Mouse (Mus musculus) intestine, postnatal 0 days (tissue): ENCODE measurements around the gene 6430550D23Rik. TPM values are rescaled to one million over a fixed set of nuclear protein-coding genes. Genes with fewer than 3 reads are reported as not detected.

Source experiments
- ATAC-seq: fragments of 200-750 bp; cut with Nextera tagmentation; 2 replicates; pipeline ENCODE4 v1.8.0; 2017; ENCODE audit warnings: mild to moderate bottlenecking, moderate TSS enrichment, moderate library complexity
- H3K27ac ChIP-seq: fragments of 300-500 bp; sonication (generic); 2 replicates; pipeline ENCODE4 v1.5.1; 2014; ENCODE audit warnings: mild to moderate bottlenecking, low read depth, low read length, moderate library complexity
- H3K27me3 ChIP-seq: fragments of 300-500 bp; sonication (generic); replicated peaks from 2 replicates; pipeline ENCODE4 v1.6.1; 2014; ENCODE audit warnings: low read length, mixed read lengths; ENCODE audit not compliant: control insufficient read depth, insufficient read depth
- H3K36me3 ChIP-seq: fragments of 300-500 bp; sonication (generic); 2 replicates; pipeline ENCODE4 v1.6.1; 2014; ENCODE audit warnings: mild to moderate bottlenecking, moderate library complexity; ENCODE audit not compliant: control insufficient read depth, insufficient read depth
- H3K4me1 ChIP-seq: fragments of 300-500 bp; sonication (generic); replicated peaks from 2 replicates; pipeline ENCODE4 v1.6.1; 2014; ENCODE audit warnings: antibody characterized with exemption, low read length, mixed read lengths; ENCODE audit not compliant: control insufficient read depth, insufficient read depth
- H3K4me2 ChIP-seq: fragments of 300-500 bp; sonication (generic); replicated peaks from 2 replicates; pipeline ENCODE4 v1.6.1; 2014; ENCODE audit warnings: low read depth, mild to moderate bottlenecking, moderate library complexity
- H3K4me3 ChIP-seq: fragments of 300-500 bp; sonication (generic); 2 replicates; pipeline ENCODE4 v1.5.1; 2014; ENCODE audit warnings: low read depth, low read length
- H3K9ac ChIP-seq: fragments of 300-500 bp; sonication (generic); 2 replicates; pipeline ENCODE4 v1.6.1; 2014; ENCODE audit warnings: mild to moderate bottlenecking, low read depth, low read length
- H3K9me3 ChIP-seq: fragments of 300-500 bp; sonication (generic); 2 replicates; pipeline ENCODE4 v1.6.1; 2016; ENCODE audit warnings: mixed run types; ENCODE audit not compliant: control insufficient read depth
- CTCF ChIP-seq: sonication (generic); IDR thresholded peaks from 2 replicates; pipeline ENCODE4 v1.5.1; 2016; ENCODE audit warnings: low read depth, mild to moderate bottlenecking, control low read depth, antibody characterized with exemption, moderate library complexity
- WGBS: fragments of 180-500 bp; shearing (Covaris S2); extraction: QIAGEN DNeasy Blood & Tissue Kit; methylation state at CpG from one replicate; pipeline ENCODE4 v1.1.7; 2014; 5-methylcytosine and 5-hydroxymethylcytosine counted together
- polyA plus RNA-seq: library from polyadenylated mRNA; unstranded; fragments of >200 nt; fragmentation: Nextera tagmentation; extraction: Ambion mirVana; gene quantifications from 2 replicates; pipeline ENCODE4 v1.2.1, GENCODE M21; 2015

The 6430550D23Rik gene
- polyA plus RNA-seq, 1 experiment from 2014 or later, result 0.59 TPM

DNA sequence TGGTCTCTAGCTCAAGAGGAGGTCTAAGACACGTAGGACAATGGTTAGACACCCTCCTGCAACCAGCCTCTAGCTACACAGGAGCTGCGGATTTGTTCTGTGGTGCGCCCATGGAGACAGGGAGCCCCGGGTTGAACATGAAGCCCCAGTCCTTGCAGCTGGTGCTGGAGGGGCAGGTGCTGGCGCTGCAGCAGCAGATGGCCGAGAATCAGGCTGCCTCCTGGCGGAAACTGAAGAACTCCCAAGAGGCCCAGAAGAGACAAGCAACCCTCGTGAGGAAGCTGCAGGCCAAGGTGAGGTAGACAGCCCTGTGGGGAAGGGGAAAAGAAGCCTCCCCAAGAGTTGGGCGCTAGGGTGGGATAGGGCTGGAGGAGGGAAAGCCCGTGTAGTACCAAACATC lies 45.9 kb downstream of the 6430550D23Rik start:
- TF ChIP-seq CTCF, result no peak
- Histone ChIP-seq H3K4me3 (no peak overlapping the region), H3K36me3 (peaks cover 33% of the 10 kb centered on the region), H3K9ac (no peak overlapping the region), H3K9me3 (no peaks in the 10 kb centered on the region), H3K4me2 (no peak overlapping the region), H3K27ac (no peak overlapping the region), H3K4me1 (no peaks in the 10 kb centered on the region), H3K27me3 (no peaks in the 10 kb centered on the region)
- no peak for ATAC-seq
- 81% methylated on average over 10 of the region's 10 CpGs for WGBS

DNA sequence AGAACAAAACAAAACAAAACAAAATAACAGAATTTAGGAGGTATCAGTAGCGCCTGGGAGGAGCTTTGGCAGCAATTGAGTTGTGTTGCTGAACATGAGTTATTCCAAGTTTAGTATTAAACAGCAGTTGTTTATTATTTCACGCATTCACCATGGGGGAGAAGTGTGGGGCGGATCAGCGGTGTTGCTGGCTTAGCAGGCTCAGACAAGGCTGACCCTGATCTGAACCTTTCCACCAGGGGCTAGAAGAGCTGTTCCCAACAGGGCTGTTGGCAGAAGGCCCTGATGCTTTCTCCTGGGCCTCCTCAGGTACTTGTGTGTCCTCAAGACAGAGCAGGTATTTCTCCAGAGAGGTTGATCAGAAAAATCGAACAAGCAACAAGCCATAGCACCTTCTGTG lies 47.8 kb downstream of the 6430550D23Rik start:
- Histone ChIP-seq H3K27ac (no peak overlapping the region), H3K36me3 (peaks cover 19% of the 10 kb centered on the region), H3K4me1 (no peaks in the 10 kb centered on the region), H3K4me3 (no peak overlapping the region), H3K27me3 (no peaks in the 10 kb centered on the region), H3K9me3 (no peaks in the 10 kb centered on the region), H3K4me2 (no peak overlapping the region), H3K9ac (no peak overlapping the region)
- ATAC-seq, result no peak
- 83% methylated on average over 5 of the region's 5 CpGs for WGBS
- TF ChIP-seq CTCF, result no peak

DNA sequence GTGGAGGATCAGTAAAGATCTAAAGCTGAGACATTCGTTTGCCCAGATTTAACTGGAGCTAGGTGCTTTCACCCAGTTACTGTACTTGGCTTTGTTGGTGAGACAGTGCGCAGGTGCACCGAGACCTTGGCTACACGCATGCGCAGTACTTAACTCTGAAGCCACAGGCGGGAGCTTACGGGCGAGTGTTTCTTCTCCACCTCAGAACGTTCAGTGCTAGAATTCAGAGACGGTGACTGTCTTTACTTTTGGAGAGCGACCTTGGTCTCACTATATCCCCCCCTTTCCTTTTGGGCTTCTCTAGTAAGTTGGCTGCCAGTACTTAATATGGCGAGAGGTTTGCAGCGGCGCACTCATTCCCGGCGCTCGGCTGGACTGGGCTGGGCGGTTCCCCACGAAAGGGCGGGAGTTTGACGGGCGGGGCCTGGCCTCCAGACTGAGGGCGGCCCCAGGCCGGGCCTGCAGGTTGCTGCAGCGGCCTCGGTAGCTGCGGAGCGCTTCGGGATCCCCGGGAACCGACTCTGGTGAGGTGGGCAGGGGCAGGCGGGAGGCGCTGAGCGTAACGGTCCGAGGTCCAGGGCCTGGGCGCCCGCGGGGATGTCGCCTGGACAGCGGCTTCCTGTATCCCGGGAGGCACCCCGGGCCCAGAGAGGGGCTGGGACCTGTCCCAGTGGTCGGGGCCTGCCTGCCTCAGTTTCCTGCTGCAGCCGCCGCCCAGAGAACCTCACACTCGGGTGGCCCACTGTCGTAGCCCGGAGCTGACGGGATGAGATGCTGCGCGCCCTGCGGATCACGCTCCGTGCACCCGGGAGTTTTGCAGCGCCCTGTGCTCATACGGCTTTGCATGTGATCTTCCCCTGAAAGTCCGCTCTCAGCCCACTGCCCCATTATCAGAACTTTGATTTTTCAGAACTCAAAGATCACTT lies 51.4 kb downstream of the 6430550D23Rik start, which contains the start of gene Cep250:
Gene Cep250 (plus strand): TSS at position 325 of the 926 bp plus-strand sequence.
- ATAC-seq, result peak; percentile 98
- under 1% methylated on average over 59 of the region's 59 CpGs for WGBS
- TF ChIP-seq CTCF, result no peak
- no peaks in the 10 kb centered on the region for H3K36me3 ChIP-seq
- no peaks in the 10 kb centered on the region for H3K9me3 ChIP-seq
- H3K4me2 ChIP-seq, result peak within 1 kb of the TSS; percentile 79
- H3K4me3 ChIP-seq, result peak within 1 kb of the TSS; percentile 82
- H3K4me1 ChIP-seq, result no peaks in the 10 kb centered on the region
- H3K27ac ChIP-seq, result peak within 1 kb of the TSS; percentile 57
- H3K9ac ChIP-seq, result peak within 1 kb of the TSS; percentile 86
- no peaks in the 10 kb centered on the region for H3K27me3 ChIP-seq

DNA sequence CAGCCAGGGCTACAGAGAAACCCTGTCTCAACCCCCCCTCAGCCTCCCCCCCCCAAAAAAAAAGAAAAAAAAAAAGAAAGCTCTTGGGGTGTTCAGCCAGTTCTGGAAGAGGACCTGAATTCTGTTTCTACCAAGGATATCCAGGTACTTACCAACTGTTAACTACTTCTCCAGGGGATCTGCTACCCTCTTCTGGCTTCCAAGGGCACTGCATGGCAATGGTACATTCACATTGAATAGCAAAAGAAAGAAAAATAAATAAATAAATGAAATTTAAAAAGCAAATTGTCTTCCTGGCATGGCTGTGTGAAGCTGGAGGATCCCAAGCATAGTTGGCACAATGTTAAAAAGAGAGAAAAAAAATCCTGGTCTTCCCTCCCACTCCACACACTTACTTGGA lies 55.8 kb downstream of the 6430550D23Rik start:
- no peaks in the 10 kb centered on the region for H3K36me3 ChIP-seq
- H3K9ac ChIP-seq, result no peak overlapping the region
- H3K27me3 ChIP-seq, result no peaks in the 10 kb centered on the region
- H3K27ac ChIP-seq, result no peak overlapping the region
- H3K4me2 ChIP-seq, result no peak overlapping the region
- no peak overlapping the region for H3K4me3 ChIP-seq
- no peak for ATAC-seq
- TF ChIP-seq CTCF, result peak; percentile 76
- H3K9me3 ChIP-seq, result no peaks in the 10 kb centered on the region
- H3K4me1 ChIP-seq, result no peaks in the 10 kb centered on the region

DNA sequence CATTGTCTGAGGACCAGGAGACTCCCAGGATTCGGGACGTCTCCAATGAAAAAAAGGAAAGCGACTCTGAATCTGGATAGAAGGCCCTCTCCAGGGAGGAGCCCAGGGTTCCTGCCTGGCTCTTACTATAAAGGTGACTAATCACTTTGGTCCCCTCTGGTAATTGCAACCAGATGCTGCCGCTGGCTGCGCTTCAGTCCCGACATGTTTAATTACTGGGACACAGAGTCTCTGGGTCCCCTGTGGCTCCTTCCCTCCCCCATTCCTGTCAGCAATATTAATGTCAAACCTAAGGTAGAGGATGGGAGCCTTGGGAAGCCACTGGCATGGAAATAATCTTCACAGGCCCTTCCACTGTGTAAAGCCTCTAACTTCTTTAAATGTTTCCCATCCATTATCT lies 58.4 kb downstream of the 6430550D23Rik start:
- Histone ChIP-seq H3K9ac (no peak overlapping the region), H3K4me2 (no peak overlapping the region), H3K27ac (no peak overlapping the region), H3K36me3 (no peaks in the 10 kb centered on the region), H3K9me3 (no peaks in the 10 kb centered on the region), H3K4me1 (no peaks in the 10 kb centered on the region), H3K27me3 (no peaks in the 10 kb centered on the region), H3K4me3 (no peak overlapping the region)
- 54% methylated on average over 6 of the region's 6 CpGs for WGBS
- no peak for ATAC-seq
- no peak for TF ChIP-seq CTCF

DNA sequence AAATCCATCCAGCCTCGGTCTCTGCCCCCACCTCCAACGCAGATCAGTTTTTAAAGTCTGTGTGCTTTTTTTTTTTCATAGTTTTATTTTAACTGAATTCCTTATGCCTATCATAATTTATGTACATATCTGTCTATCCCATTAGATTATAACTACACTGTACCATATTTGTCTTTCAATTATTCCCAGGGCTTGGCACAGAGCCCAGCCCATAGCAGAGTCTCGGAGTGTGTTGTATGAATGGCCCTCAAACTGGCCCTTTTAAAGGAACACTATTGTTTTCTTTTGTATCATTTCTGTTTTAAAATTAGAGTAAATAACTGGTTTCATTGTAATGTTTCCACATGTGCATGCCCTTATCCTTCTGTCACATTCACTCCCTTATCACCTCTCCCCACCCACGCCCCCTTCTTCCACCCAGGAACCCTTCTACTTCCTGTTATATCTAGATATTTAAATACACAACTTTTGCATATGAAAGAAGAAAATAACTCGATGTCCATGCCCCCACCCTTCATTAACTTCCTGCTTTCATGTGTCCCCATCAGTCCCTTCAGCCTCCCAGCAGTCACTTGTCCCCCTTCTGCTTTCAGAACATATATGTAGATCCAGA lies 60.3 kb downstream of the 6430550D23Rik start:
- no peak for ATAC-seq
- 34% methylated on average over 5 of the region's 5 CpGs for WGBS
- Histone ChIP-seq H3K4me1 (no peaks in the 10 kb centered on the region), H3K4me3 (no peak overlapping the region), H3K9ac (no peak overlapping the region), H3K36me3 (no peaks in the 10 kb centered on the region), H3K27ac (no peak overlapping the region), H3K27me3 (no peaks in the 10 kb centered on the region), H3K9me3 (no peaks in the 10 kb centered on the region), H3K4me2 (no peak overlapping the region)
- no peak for TF ChIP-seq CTCF
